Mouse (Mus musculus): ENCODE measurements around the gene Fut11. TPM values are rescaled to one million over a fixed set of nuclear protein-coding genes. Genes with fewer than 3 reads are reported as not detected.

Fut11 gene
- total RNA-seq, 2 experiments from 2014 or later: 5.9 to 10.7 TPM

- ATAC-seq (replicated peaks; ENCODE audit: low FRiP score, poor library complexity, severe bottlenecking): peak; percentile 89
Measured at GRCm38 (mm10) chr14:20707201-20708190, 12.7 kb downstream of the Fut11 start, which contains the start of gene Zswim8. Gene Zswim8, plus strand, starts transcription at chr14:20707552.

GRCm38 (mm10) chr14:20708239-20708638 is 13.5 kb downstream of the Fut11 start:
- no peak for ATAC-seq (replicated peaks; ENCODE audit: low FRiP score, poor library complexity, severe bottlenecking)

DNA sequence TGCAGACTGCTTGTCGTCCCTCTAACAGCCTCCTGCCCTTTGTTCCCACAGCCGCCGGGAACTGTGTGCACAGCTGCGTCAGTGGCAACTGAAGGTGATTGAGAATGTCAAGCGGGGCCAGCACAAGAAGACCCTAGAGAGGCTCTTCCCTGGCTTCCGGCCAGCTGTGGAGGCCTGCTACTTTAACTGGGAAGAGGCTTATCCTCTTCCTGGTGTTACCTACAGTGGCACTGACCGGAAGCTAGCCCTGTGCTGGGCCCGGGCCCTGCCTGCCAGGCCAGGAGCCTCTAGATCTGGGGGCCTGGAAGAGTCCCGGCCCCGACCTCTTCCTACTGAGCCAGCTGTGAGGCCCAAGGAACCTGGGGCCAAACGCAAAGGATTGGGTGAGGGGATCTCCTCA is 19.1 kb downstream of the Fut11 start:
- ATAC-seq (replicated peaks; ENCODE audit: low FRiP score, poor library complexity, severe bottlenecking): no peak

GRCm38 (mm10) chr14:20718443-20718842 is 23.7 kb downstream of the Fut11 start:
- no peak for ATAC-seq (replicated peaks; ENCODE audit: low FRiP score, poor library complexity, severe bottlenecking)

- no peak for ATAC-seq (replicated peaks; ENCODE audit: low FRiP score, poor library complexity, severe bottlenecking)
Measured at GRCm38 (mm10) chr14:20719767-20720166, 25.0 kb downstream of the Fut11 start.

DNA sequence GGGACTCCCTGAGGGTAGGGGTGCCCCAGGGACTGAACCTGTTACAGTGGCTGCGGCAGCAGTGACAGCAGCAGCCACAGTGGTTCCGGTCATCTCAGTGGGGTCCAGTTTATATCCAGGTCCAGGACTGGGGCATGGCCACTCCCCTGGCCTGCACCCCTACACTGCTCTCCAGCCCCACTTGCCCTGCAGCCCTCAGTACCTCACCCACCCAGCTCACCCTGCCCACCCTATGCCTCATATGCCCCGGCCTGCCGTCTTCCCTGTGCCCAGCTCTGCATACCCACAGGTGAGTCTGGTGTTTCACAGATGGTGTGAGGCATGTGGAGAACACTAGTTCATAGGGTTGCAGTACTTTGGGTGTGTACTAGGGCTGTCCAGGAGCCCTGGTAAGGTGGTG is 26.6 kb downstream of the Fut11 start:
- no peak for ATAC-seq (replicated peaks; ENCODE audit: low FRiP score, poor library complexity, severe bottlenecking)

DNA sequence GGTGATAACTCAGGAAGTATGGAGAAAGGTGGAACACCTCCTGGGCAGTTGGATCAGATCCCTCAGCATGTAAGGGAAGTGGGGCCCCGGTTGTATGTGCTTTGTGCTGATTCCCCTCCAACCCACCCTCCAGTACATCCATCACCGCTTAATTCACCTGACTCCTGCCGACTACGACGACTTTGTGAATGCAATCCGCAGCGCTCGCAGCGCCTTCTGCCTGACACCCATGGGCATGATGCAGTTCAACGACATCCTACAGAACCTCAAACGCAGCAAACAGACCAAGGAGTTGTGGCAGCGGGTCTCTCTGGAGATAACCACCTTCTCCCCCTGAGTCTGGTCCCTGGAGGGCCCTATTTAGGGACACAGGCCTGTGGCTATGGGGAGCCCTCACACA is 28.2 kb downstream of the Fut11 start:
- no peak for ATAC-seq (replicated peaks; ENCODE audit: low FRiP score, poor library complexity, severe bottlenecking)

- ATAC-seq (replicated peaks; ENCODE audit: low FRiP score, poor library complexity, severe bottlenecking): peak; percentile 72
Measured at GRCm38 (mm10) chr14:20724043-20724442, 29.3 kb downstream of the Fut11 start.

GRCm38 (mm10) chr14:20725660-20726339 is 31.0 kb downstream of the Fut11 start:
- no peak for ATAC-seq (replicated peaks; ENCODE audit: low FRiP score, poor library complexity, severe bottlenecking)

DNA sequence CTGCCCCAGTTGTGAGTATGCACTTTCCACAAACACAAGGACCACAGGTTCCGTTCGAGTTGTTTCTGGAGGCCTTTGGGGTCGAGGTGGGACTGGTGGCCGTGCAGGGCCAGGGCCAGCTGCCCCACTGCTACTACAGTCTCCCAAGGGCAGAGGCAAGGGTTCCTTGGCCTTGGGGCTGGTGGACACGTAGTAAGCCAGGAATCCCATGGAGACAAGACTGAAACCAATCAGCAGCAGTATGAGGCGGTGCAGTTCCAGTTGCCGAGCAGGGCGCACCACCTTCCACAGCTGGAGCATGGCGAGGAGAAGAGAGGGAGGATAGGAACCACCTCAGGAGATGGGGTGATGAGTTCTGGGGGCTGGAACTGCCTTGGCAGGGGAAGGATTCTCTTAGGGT is 35.1 kb downstream of the Fut11 start:
- ATAC-seq (replicated peaks; ENCODE audit: low FRiP score, poor library complexity, severe bottlenecking): no peak

DNA sequence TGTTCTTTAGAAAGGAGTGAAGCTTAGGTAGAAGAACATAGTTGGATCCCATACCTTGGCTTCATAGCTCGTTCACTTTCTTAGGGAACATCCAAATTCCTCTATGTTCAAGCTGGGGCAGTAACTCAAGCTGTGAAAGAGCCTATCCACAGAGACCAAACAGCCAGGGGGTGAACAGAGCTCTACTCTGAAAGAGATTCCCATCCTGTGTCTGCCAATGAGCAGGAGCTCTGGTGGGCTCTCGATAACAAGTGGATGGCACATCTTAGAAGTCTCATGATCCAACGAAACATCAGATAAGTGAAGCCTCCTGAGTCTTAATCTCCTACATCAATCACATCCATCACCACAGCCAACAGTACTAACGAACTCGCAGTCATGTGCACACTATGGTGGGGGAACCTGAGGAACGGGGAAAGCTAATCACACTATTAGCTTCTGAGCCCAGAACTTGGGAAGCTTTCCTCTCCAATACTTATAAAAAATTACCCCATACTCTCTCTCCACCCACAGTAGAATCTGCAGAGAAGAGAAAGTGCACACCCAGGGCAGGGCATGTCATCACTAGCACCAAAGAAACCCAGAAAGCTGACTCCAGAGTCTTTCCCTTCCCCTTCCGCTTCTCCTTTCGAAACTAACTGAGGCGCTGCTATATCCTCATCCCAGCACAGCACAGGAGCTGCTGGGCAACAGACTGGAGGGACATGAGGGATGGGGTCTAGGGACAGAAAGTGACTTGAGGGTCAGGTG is 36.3 kb downstream of the Fut11 start:
- no peak for ATAC-seq (replicated peaks; ENCODE audit: low FRiP score, poor library complexity, severe bottlenecking)

DNA sequence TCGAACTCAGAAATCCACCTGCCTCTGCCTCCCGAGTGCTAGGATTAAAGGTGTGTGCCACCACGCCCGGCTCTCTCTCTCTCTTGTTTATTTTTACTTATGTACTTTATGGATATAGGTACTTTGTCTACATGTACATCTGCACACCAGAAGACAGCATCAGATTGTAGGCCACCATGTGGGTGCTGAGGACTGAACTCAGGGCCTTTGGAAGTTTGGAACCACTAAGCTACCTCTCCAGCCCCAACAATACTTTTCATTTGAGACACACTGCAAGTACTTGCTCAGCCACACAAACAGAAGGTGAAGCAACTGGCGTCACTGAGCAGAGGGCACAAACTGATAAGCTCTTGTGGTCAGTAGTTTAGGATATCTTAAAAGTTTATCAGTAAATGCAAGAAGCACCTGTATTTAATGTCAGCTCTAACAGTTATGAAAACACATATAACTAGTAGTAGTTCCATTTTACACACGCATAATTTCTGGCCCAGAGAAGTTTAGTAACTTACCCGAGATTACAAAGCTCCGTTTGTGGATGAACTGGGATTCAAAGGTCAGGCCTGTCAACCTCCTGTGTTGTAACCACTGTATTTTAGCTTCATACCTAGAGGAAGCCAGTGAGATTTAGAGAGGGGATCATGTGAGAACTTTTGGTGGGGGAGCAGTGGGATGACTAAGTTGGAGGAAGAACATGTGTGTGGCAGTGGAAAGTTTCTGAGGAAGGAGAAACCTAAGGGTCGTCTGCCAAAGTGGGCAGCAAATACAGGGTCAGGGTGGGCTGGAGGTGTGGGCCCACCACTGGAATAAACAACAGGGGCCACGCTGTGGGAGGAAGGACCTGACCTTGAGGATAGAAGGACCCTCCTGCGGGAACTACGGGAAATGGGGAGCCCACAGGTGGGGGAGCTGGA is 38.5 kb downstream of the Fut11 start:
- ATAC-seq (replicated peaks; ENCODE audit: low FRiP score, poor library complexity, severe bottlenecking): peak; percentile 64

DNA sequence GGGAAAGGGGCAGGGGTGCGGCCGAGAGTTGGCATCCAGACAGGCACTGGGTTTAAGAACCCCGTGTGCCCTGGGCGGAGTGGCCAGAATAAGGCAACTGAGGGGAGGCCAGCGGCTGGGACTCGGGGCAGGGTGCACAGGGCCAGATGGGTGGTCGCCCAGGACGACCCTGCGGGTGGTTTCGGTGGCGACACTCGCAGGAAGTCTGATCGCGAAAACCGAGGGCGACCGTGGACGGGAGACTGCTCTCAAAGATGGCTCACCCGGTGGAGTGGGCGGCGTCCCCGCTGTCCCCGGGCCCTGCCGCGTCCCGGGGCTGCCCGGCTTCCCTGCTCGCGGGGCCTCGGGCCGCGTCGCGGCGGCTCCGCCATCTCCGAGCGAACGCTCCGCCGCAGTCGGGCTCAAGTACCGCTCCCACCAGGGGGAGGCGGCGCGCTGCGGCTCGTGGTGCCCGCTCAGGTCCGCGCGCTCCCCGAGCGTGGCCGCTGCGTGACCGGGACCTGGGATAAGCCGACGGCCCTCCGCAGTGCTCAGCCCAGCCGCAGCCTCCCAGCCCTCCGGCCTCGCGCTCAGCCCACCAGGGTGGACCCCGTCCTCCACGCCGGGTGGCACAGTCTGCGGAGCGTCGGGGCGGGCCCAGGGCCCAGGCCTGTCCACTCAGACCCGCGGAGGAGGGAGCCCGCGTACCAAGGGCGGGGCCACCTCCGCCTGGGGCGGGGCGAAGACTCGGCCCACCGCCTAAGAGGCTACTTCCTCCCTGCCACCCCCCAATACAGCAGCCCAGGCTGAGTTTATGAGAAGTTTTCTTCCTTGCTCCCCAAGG is 39.4 kb downstream of the Fut11 start, which contains the start of gene Ndst2:
TSS of gene Ndst2 (minus strand) at position 611 of the 823 bp plus-strand sequence.
- peak; percentile 89 for ATAC-seq (replicated peaks; ENCODE audit: low FRiP score, poor library complexity, severe bottlenecking)

DNA sequence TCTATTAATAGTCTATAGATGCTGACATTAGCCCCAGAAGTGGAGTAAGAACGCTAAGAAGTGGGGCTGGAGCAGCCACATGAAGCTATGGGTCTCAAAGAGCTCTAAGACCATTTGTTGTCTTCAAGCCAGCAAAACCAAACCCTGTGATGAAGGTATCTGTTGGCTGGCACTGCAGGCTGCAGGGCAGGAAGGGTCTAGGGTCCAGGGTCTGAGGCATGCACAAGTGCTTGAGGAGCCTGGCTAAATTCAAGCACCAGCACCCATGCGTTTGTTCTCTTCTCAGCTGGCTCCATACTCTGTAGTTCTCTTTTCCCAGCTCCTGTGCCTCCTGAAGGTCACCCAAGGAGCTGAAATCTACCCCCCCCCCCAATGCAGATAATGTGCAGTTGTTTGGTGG is 40.3 kb downstream of the Fut11 start:
- ATAC-seq (replicated peaks; ENCODE audit: low FRiP score, poor library complexity, severe bottlenecking): no peak

GRCm38 (mm10) chr14:20735892-20736390 is 41.2 kb downstream of the Fut11 start:
- ATAC-seq (replicated peaks; ENCODE audit: low FRiP score, poor library complexity, severe bottlenecking): no peak

DNA sequence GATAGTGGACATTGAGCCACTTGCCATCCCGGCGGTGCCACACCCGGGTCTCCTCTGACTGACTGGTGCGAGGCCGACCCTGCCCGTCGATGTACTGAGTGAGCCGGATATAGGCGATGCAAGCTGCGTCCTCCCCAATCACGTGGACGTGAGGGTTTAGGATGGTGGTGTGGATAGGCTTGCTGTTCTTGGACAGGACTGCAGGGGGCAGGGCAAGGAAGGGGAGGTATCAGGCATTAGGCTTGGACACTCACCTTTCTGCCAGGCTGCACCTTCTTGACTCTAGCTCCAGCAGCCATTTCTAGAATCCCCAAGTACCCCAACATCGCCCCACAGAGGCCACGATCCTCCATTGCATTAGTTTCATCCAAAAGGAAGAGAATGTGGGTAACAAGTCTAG is 42.5 kb downstream of the Fut11 start:
- ATAC-seq (replicated peaks; ENCODE audit: low FRiP score, poor library complexity, severe bottlenecking): peak; percentile 53

GRCm38 (mm10) chr14:20738511-20738910 is 43.7 kb downstream of the Fut11 start:
- no peak for ATAC-seq (replicated peaks; ENCODE audit: low FRiP score, poor library complexity, severe bottlenecking)

DNA sequence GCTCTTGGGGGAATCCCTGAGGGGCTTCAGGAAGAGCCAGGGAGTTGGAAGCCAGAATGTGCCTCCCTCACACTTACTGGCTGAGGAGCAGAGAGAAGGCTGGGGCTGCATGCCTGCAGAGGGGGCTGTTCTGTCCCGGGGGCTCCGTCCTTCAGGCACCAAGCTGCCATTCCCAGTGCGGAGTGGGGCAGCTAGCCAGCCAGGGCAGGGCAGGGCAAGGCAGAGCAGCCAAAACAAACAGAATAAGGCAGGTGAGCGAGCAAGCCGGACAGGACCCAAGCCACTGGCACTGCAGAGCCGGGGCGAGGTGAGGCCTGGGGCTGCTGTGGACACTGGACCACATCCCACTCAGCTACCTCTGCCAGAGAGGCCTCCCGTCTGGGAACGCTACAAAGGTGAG is 46.5 kb downstream of the Fut11 start:
- ATAC-seq (replicated peaks; ENCODE audit: low FRiP score, poor library complexity, severe bottlenecking): no peak

All from erythroid progenitor cell, adult 5-6 weeks (primary cell).